Mouse (Mus musculus) lung, adult 2 months (tissue): ENCODE results near the gene Lsm4.

Experiments
- CTCF ChIP-seq: fragments of 200-500 bp; IDR thresholded peaks from 2 replicates; pipeline ENCODE4 v1.5.1; 2011; ENCODE audit warnings: mild to moderate bottlenecking, low read length, control low read depth; ENCODE audit not compliant: insufficient read depth
- POLR2A ChIP-seq: fragments of 200-500 bp; IDR thresholded peaks from 2 replicates; pipeline ENCODE4 v1.6.1; 2011; ENCODE audit warnings: low read depth, mild to moderate bottlenecking, control low read depth, low read length, borderline replicate concordance; ENCODE audit errors: extremely low read depth

DNA sequence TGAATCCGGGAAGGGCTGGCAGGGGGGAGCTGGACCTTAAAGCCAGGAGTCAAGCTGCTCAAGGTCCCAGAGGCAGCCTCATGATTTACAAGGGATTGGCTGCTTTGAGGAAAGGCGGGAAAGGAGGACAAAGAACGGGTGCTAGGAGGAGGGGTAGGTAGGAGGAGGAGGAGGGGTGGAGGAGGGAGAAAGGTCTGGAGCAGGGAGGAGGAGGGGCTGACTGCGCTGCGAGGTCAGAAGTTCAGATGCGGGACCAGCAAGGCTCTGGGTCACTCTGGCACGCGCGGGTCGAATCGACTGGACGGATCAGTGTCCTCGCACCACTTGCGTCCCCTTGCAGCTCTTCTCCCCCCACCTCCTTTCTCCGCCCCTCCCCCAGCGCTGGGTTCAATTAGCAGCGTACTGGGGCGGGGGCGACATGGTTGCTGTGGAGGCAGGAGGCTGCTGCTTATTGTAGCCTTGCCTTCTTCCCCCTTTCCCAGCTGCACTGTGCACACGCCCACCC, 18.7 kb downstream of the Lsm4 start:
- TF ChIP-seq POLR2A (no peak), CTCF (no peak)
